Comparison of ENCODE assay signal across 23 mouse cellular contexts in the genomic region with DNA sequence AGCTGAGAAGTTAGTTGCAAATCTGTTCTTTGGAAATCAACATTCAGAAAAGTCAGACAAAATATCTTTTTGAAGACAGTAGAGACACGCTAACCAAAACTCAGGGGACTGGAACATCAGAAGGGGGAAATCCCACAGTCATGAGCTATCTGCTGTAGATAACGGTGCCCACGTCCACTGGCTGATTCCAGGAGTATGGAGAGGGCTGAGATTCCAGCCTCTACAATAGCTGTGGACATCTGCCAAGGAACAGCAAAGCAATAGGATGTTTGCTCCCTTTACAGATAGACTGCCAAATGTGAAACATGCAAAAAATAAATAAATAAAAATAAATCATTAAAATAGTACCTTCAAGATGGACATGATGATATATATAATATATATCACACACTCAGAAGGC.
"Had no signal": no experiment of that assay in that cellular context is flagged by ENCODE, and none has a peak within 500 bp of the region (broad histone marks: within the 10 kb centered on the region; RNA-seq: fewer than 3 reads in every experiment).

No protein-coding gene starts in this region.

- H3K4me3 ChIP-seq: forebrain, embryonic 15.5 days; hindbrain, embryonic 13.5 days; hindbrain, embryonic 15.5 days; kidney, embryonic 15.5 days; limb, embryonic 13.5 days; limb, embryonic 15.5 days; liver, embryonic 12.5 days had no signal

- H3K9me3 ChIP-seq: forebrain, embryonic 15.5 days; hindbrain, embryonic 13.5 days; hindbrain, embryonic 15.5 days; kidney, embryonic 15.5 days; limb, embryonic 13.5 days; limb, embryonic 15.5 days; liver, embryonic 12.5 days had no signal

- H3K4me1 ChIP-seq: forebrain, embryonic 15.5 days; hindbrain, embryonic 13.5 days; hindbrain, embryonic 15.5 days; kidney, embryonic 15.5 days; limb, embryonic 13.5 days; limb, embryonic 15.5 days; liver, embryonic 12.5 days had no signal

- ATAC-seq: forebrain, embryonic 15.5 days; forebrain, postnatal 0 days; hindbrain, postnatal 0 days; intestine, embryonic 16.5 days; liver, embryonic 12.5 days had no signal

- H3K27me3 ChIP-seq: forebrain, embryonic 15.5 days; hindbrain, embryonic 13.5 days; hindbrain, embryonic 15.5 days; kidney, embryonic 15.5 days; limb, embryonic 13.5 days; limb, embryonic 15.5 days; liver, embryonic 12.5 days had no signal

- DNase-seq: forebrain, postnatal 0 days; gastrocnemius, postnatal 14 days; gastrocnemius, postnatal 36 days; heart, postnatal 14 days; kidney, adult 11 months; kidney, adult 2 months; kidney, adult 9 months; kidney, postnatal 14 days; kidney, postnatal 36 days; layer of hippocampus, adult 9-11 months; layer of hippocampus, postnatal 36 days; left cerebral cortex, postnatal 4 days had no signal

- H3K4me2 ChIP-seq: forebrain, embryonic 15.5 days; hindbrain, embryonic 13.5 days; hindbrain, embryonic 15.5 days; kidney, embryonic 15.5 days; limb, embryonic 13.5 days; limb, embryonic 15.5 days; liver, embryonic 12.5 days had no signal

- H3K27ac ChIP-seq: forebrain, embryonic 15.5 days; hindbrain, embryonic 13.5 days; hindbrain, embryonic 15.5 days; hindbrain, postnatal 0 days; kidney, embryonic 15.5 days; kidney, postnatal 0 days; limb, embryonic 13.5 days; limb, embryonic 15.5 days; liver, embryonic 12.5 days; liver, embryonic 14.5 days had no signal

- H3K9ac ChIP-seq: forebrain, embryonic 15.5 days; forebrain, postnatal 0 days; hindbrain, embryonic 13.5 days; hindbrain, embryonic 15.5 days; kidney, embryonic 15.5 days; limb, embryonic 13.5 days; limb, embryonic 15.5 days; liver, embryonic 12.5 days; liver, embryonic 14.5 days had no signal
